Mouse (Mus musculus): ENCODE data around the gene Fam102b. TPM values are rescaled to one million over a fixed set of nuclear protein-coding genes. Genes with fewer than 3 reads are reported as not detected.

Fam102b gene
- total RNA-seq, 1 experiment: 7.5 TPM

- H3K4me3 ChIP-seq (ENCODE audit: insufficient read depth in 1 of 2, low read depth in 1 of 2, low read length in 2 of 2, poor library complexity in 1 of 2, severe bottlenecking in 1 of 2): no peak overlapping the region
- H3K9ac ChIP-seq (ENCODE audit: insufficient read depth, low read depth, low read length, poor library complexity, severe bottlenecking): no peak overlapping the region
- TF ChIP-seq ZC3H11A (IDR thresholded peaks at IDR 0.05; ENCODE audit: borderline replicate concordance, low read depth, low read length) (no peak), HCFC1 (IDR thresholded peaks at IDR 0.05; ENCODE audit: borderline replicate concordance, insufficient read depth, low read length) (no peak), MAFK (IDR thresholded peaks at IDR 0.05; ENCODE audit: insufficient read depth, low read depth, low read length) (no peak), ZNF384 (IDR thresholded peaks at IDR 0.05; ENCODE audit: low read depth, low read length) (no peak), CHD2 (IDR thresholded peaks at IDR 0.05; ENCODE audit: low read depth, low read length) (no peak)
- in situ Hi-C loops (cut with MboI; ENCODE audit: low sequenced_read_pairs in 2 of 2, unreplicated experiment in 2 of 2): no loop called here
- no peak overlapping the region for H3K27ac ChIP-seq (ENCODE audit: insufficient read depth, low read depth, low read length, poor library complexity, severe bottlenecking)
- H3K36me3 ChIP-seq (ENCODE audit: control insufficient read depth, insufficient read depth, low read length, poor library complexity, severe bottlenecking): no peaks in the 10 kb centered on the region
- H3K9me3 ChIP-seq (ENCODE audit: control insufficient read depth, insufficient read depth, low read depth, low read length): no peaks in the 10 kb centered on the region; the same call in 1 of the 2 replicates
- no peaks in the 10 kb centered on the region; a peak in 1 of 4 replicates for H3K4me1 ChIP-seq (ENCODE audit: control insufficient read depth in 2 of 2, insufficient read depth in 2 of 2, low read length in 2 of 2, poor library complexity in 1 of 2)
- no peak for DNase-seq (ENCODE audit: low read depth, low spot score)
Observed at GRCm38 (mm10) chr3:108940996-108941395, 86.4 kb downstream of the Fam102b start.

GRCm38 (mm10) chr3:108940001-108940633 is 87.3 kb downstream of the Fam102b start, which contains the start of gene Gm9857:
TSS of gene Gm9857 (minus strand) at chr3:108940445.
- no peaks in the 10 kb centered on the region; the same call in 1 of the 2 replicates for H3K9me3 ChIP-seq (ENCODE audit: control insufficient read depth, insufficient read depth, low read depth, low read length)
- H3K4me3 ChIP-seq (ENCODE audit: insufficient read depth in 1 of 2, low read depth in 1 of 2, low read length in 2 of 2, poor library complexity in 1 of 2, severe bottlenecking in 1 of 2): peak within 1 kb of the TSS; percentile 40 to 43
- TF ChIP-seq HCFC1 (IDR thresholded peaks at IDR 0.05; ENCODE audit: borderline replicate concordance, insufficient read depth, low read length) (no peak), CHD2 (IDR thresholded peaks at IDR 0.05; ENCODE audit: low read depth, low read length) (no peak), ZNF384 (IDR thresholded peaks at IDR 0.05; ENCODE audit: low read depth, low read length) (no peak), ZC3H11A (IDR thresholded peaks at IDR 0.05; ENCODE audit: borderline replicate concordance, low read depth, low read length) (no peak), MAFK (IDR thresholded peaks at IDR 0.05; ENCODE audit: insufficient read depth, low read depth, low read length) (no peak)
- H3K27ac ChIP-seq (ENCODE audit: insufficient read depth, low read depth, low read length, poor library complexity, severe bottlenecking): no peak within 1 kb of the TSS
- H3K36me3 ChIP-seq (ENCODE audit: control insufficient read depth, insufficient read depth, low read length, poor library complexity, severe bottlenecking): no peaks in the 10 kb centered on the region
- H3K9ac ChIP-seq (ENCODE audit: insufficient read depth, low read depth, low read length, poor library complexity, severe bottlenecking): peak within 1 kb of the TSS; percentile 35
- in situ Hi-C loops (cut with MboI; ENCODE audit: low sequenced_read_pairs in 2 of 2, unreplicated experiment in 2 of 2): no loop called here
- no peaks in the 10 kb centered on the region; a peak in 1 of 4 replicates for H3K4me1 ChIP-seq (ENCODE audit: control insufficient read depth in 2 of 2, insufficient read depth in 2 of 2, low read length in 2 of 2, poor library complexity in 1 of 2)
- DNase-seq (ENCODE audit: low read depth, low spot score): peak; percentile 31

- no peak for DNase-seq (ENCODE audit: low read depth, low spot score)
- Histone ChIP-seq H3K4me1 (ENCODE audit: control insufficient read depth in 2 of 2, insufficient read depth in 2 of 2, low read length in 2 of 2, poor library complexity in 1 of 2) (no peaks in the 10 kb centered on the region; a peak in 1 of 4 replicates), H3K9me3 (ENCODE audit: control insufficient read depth, insufficient read depth, low read depth, low read length) (no peaks in the 10 kb centered on the region; the same call in 1 of the 2 replicates), H3K36me3 (ENCODE audit: control insufficient read depth, insufficient read depth, low read length, poor library complexity, severe bottlenecking) (no peaks in the 10 kb centered on the region), H3K4me3 (ENCODE audit: insufficient read depth in 1 of 2, low read depth in 1 of 2, low read length in 2 of 2, poor library complexity in 1 of 2, severe bottlenecking in 1 of 2) (peak within 1 kb of the TSS; percentile 40 to 43), H3K9ac (ENCODE audit: insufficient read depth, low read depth, low read length, poor library complexity, severe bottlenecking) (peak within 1 kb of the TSS; percentile 35), H3K27ac (ENCODE audit: insufficient read depth, low read depth, low read length, poor library complexity, severe bottlenecking) (no peak within 1 kb of the TSS)
- TF ChIP-seq ZNF384 (IDR thresholded peaks at IDR 0.05; ENCODE audit: low read depth, low read length): no peak
- TF ChIP-seq HCFC1 (IDR thresholded peaks at IDR 0.05; ENCODE audit: borderline replicate concordance, insufficient read depth, low read length): no peak
- no peak for TF ChIP-seq CHD2 (IDR thresholded peaks at IDR 0.05; ENCODE audit: low read depth, low read length)
- no peak for TF ChIP-seq ZC3H11A (IDR thresholded peaks at IDR 0.05; ENCODE audit: borderline replicate concordance, low read depth, low read length)
- no peak for TF ChIP-seq MAFK (IDR thresholded peaks at IDR 0.05; ENCODE audit: insufficient read depth, low read depth, low read length)
- in situ Hi-C loops (cut with MboI; ENCODE audit: low sequenced_read_pairs in 2 of 2, unreplicated experiment in 2 of 2): no loop called here
Observed at GRCm38 (mm10) chr3:108939573-108939972, 87.8 kb downstream of the Fam102b start, which contains the start of gene Henmt1. TSS of gene Henmt1 (plus strand) at chr3:108939873.

- DNase-seq (ENCODE audit: low read depth, low spot score): no peak
- H3K36me3 ChIP-seq (ENCODE audit: control insufficient read depth, insufficient read depth, low read length, poor library complexity, severe bottlenecking): no peaks in the 10 kb centered on the region
- no peak overlapping the region for H3K4me3 ChIP-seq (ENCODE audit: insufficient read depth in 1 of 2, low read depth in 1 of 2, low read length in 2 of 2, poor library complexity in 1 of 2, severe bottlenecking in 1 of 2)
- no peak overlapping the region for H3K27ac ChIP-seq (ENCODE audit: insufficient read depth, low read depth, low read length, poor library complexity, severe bottlenecking)
- no peak for TF ChIP-seq CHD2 (IDR thresholded peaks at IDR 0.05; ENCODE audit: low read depth, low read length)
- no peak for TF ChIP-seq ZC3H11A (IDR thresholded peaks at IDR 0.05; ENCODE audit: borderline replicate concordance, low read depth, low read length)
- no peak for TF ChIP-seq HCFC1 (IDR thresholded peaks at IDR 0.05; ENCODE audit: borderline replicate concordance, insufficient read depth, low read length)
- in situ Hi-C loops (cut with MboI; ENCODE audit: low sequenced_read_pairs in 2 of 2, unreplicated experiment in 2 of 2): no loop called here
- H3K9ac ChIP-seq (ENCODE audit: insufficient read depth, low read depth, low read length, poor library complexity, severe bottlenecking): no peak overlapping the region
- H3K4me1 ChIP-seq (ENCODE audit: control insufficient read depth in 2 of 2, insufficient read depth in 2 of 2, low read length in 2 of 2, poor library complexity in 1 of 2): no peaks in the 10 kb centered on the region; a peak in 1 of 4 replicates
- no peaks in the 10 kb centered on the region; the same call in 1 of the 2 replicates for H3K9me3 ChIP-seq (ENCODE audit: control insufficient read depth, insufficient read depth, low read depth, low read length)
Observed at GRCm38 (mm10) chr3:108938691-108939090, 88.7 kb downstream of the Fam102b start.

Data from ES-E14 (cell line).